Mouse (Mus musculus) forebrain, embryonic 11.5 days (tissue): Measurements from ENCODE around the gene Bckdk. TPM values are rescaled to one million over a fixed set of nuclear protein-coding genes. Genes with fewer than 3 reads are reported as not detected.
"Not testable (repeated sequence)": the region's sequence is repeated elsewhere in the genome, so short reads cannot be mapped to it uniquely, and the experiment has no call there.

Source experiments
- ATAC-seq: fragments of 200-750 bp; cut with Nextera tagmentation; replicated peaks from 2 replicates; pipeline ENCODE4 v1.8.0; 2017; ENCODE audit warnings: moderate TSS enrichment; ENCODE audit not compliant: low FRiP score
- DNase-seq: peaks from one replicate; pipeline ENCODE4 v3.0.0-alpha.2; 2017; ENCODE audit warnings: low spot score
- H3K27ac ChIP-seq: fragments of 300-500 bp; sonication (generic); 2 replicates; pipeline ENCODE4 v1.5.1; 2014; ENCODE audit warnings: low read depth, low read length
- H3K27me3 ChIP-seq: fragments of 300-500 bp; sonication (generic); 2 replicates; pipeline ENCODE4 v1.6.1; 2014; ENCODE audit warnings: mild to moderate bottlenecking, low read length, mixed read lengths; ENCODE audit not compliant: control insufficient read depth, insufficient read depth
- H3K36me3 ChIP-seq: fragments of 300-500 bp; sonication (generic); 2 replicates; pipeline ENCODE4 v1.6.1; 2014; ENCODE audit warnings: mild to moderate bottlenecking, low read length, moderate library complexity, mixed read lengths; ENCODE audit not compliant: control insufficient read depth, insufficient read depth
- H3K4me1 ChIP-seq: fragments of 300-500 bp; sonication (generic); replicated peaks from 2 replicates; pipeline ENCODE4 v1.6.1; 2014; ENCODE audit warnings: low read length, mixed read lengths; ENCODE audit not compliant: control insufficient read depth, insufficient read depth
- H3K4me2 ChIP-seq: fragments of 300-500 bp; sonication (generic); 2 replicates; pipeline ENCODE4 v1.6.1; 2014; ENCODE audit warnings: low read depth, mild to moderate bottlenecking, low read length, moderate library complexity, mixed read lengths; ENCODE audit not compliant: severe bottlenecking
- H3K4me3 ChIP-seq: fragments of 300-500 bp; sonication (generic); 2 replicates; pipeline ENCODE4 v1.5.1; 2014; ENCODE audit warnings: low read depth, low read length
- H3K9ac ChIP-seq: fragments of 300-500 bp; sonication (generic); 2 replicates; pipeline ENCODE4 v1.6.1; 2014; ENCODE audit warnings: low read length
- H3K9me3 ChIP-seq: fragments of 300-500 bp; sonication (generic); 2 replicates; pipeline ENCODE4 v1.6.1; 2016; ENCODE audit warnings: low read length, mixed read lengths; ENCODE audit not compliant: control insufficient read depth
- WGBS: fragments of 180-500 bp; shearing (Covaris S2); extraction: QIAGEN DNeasy Blood & Tissue Kit; methylation state at CpG from one replicate; pipeline ENCODE4 v1.1.7; 2014; 5-methylcytosine and 5-hydroxymethylcytosine counted together
- polyA plus RNA-seq: library from polyadenylated mRNA; unstranded; fragments of >200 nt; fragmentation: Nextera tagmentation; extraction: Ambion mirVana; gene quantifications from 2 replicates; pipeline ENCODE4 v1.2.1, GENCODE M21; 2014

Gene Bckdk
- polyA plus RNA-seq, 1 experiment from 2014 or later: 102 TPM

- Histone ChIP-seq H3K9me3 (no peaks in the 10 kb centered on the region), H3K4me3 (no peak overlapping the region), H3K4me1 (no peaks in the 10 kb centered on the region; the same call in 1 of the 2 replicates), H3K27ac (no peak overlapping the region), H3K36me3 (peaks cover 10% of the 10 kb centered on the region), H3K9ac (no peak overlapping the region), H3K4me2 (no peak overlapping the region), H3K27me3 (no peaks in the 10 kb centered on the region)
- DNase-seq (no peak), ATAC-seq (no peak)
- WGBS: 81% methylated on average over 3 of the region's 3 CpGs
Observed at GRCm38 (mm10) chr7:127887781-127888180, 16.1 kb upstream of the Bckdk start.

- Histone ChIP-seq H3K4me3 (no peak overlapping the region), H3K9ac (no peak overlapping the region), H3K4me2 (no peak overlapping the region), H3K4me1 (no peaks in the 10 kb centered on the region), H3K9me3 (no peaks in the 10 kb centered on the region), H3K27ac (no peak overlapping the region), H3K36me3 (peaks cover 2% of the 10 kb centered on the region), H3K27me3 (no peaks in the 10 kb centered on the region)
- ATAC-seq (no peak), DNase-seq (no peak)
- WGBS: 83% methylated on average over 3 of the region's 3 CpGs
Observed at GRCm38 (mm10) chr7:127888821-127889220, 15.1 kb upstream of the Bckdk start.

- WGBS: 38% methylated on average over 4 of the region's 4 CpGs
- no peak within 1 kb of the TSS for H3K4me2 ChIP-seq
- H3K27me3 ChIP-seq: no peaks in the 10 kb centered on the region
- no peak within 1 kb of the TSS for H3K4me3 ChIP-seq
- no peaks in the 10 kb centered on the region; the same call in none of the 2 replicates for H3K36me3 ChIP-seq
- ATAC-seq: no peak
- no peak for DNase-seq
- 0 out of 2 replicates have a peak, but pooled peaks cover 6% of the 10 kb centered on the region for H3K4me1 ChIP-seq
- no peak within 1 kb of the TSS for H3K9ac ChIP-seq
- H3K27ac ChIP-seq: no peak within 1 kb of the TSS
- no peaks in the 10 kb centered on the region for H3K9me3 ChIP-seq
Observed at GRCm38 (mm10) chr7:127890798-127891197, 13.1 kb upstream of the Bckdk start, which contains the start of gene Prss53. Gene Prss53, minus strand, starts transcription at chr7:127890970.

- Histone ChIP-seq H3K27me3 (no peaks in the 10 kb centered on the region), H3K36me3 (no peaks in the 10 kb centered on the region; the same call in 1 of the 2 replicates), H3K9me3 (no peaks in the 10 kb centered on the region), H3K4me3 (peak overlapping the region; percentile 48; the same call in 1 of the 2 replicates), H3K27ac (no peak overlapping the region), H3K4me1 (0 out of 2 replicates have a peak, but pooled peaks cover 6% of the 10 kb centered on the region), H3K9ac (no peak overlapping the region; the same call in 1 of the 2 replicates), H3K4me2 (peak overlapping the region; percentile 83; the same call in 1 of the 2 replicates)
- WGBS: 82% methylated on average over 5 of the region's 5 CpGs
- DNase-seq (no peak), ATAC-seq (no peak)
Observed at GRCm38 (mm10) chr7:127894480-127894879, 9.4 kb upstream of the Bckdk start.

GRCm38 (mm10) chr7:127895442-127895841 is 8.4 kb upstream of the Bckdk start, which contains the start of the genes Gm21974 and Vkorc1:
Gene Gm21974, minus strand, starts transcription at chr7:127895454.
Gene Vkorc1, minus strand, starts transcription at chr7:127895617.
- Histone ChIP-seq H3K9me3 (no peaks in the 10 kb centered on the region), H3K9ac (peak within 1 kb of the TSS; percentile 63), H3K4me3 (peak within 1 kb of the TSS; percentile 48), H3K4me2 (peak within 1 kb of the TSS; percentile 83), H3K36me3 (no peaks in the 10 kb centered on the region), H3K27ac (peak within 1 kb of the TSS; percentile 41; the same call in 1 of the 2 replicates), H3K27me3 (no peaks in the 10 kb centered on the region), H3K4me1 (0 out of 2 replicates have a peak, but pooled peaks cover 6% of the 10 kb centered on the region)
- ATAC-seq: peak; percentile 97
- DNase-seq: peak; percentile 94
- under 1% methylated on average over 26 of the region's 26 CpGs for WGBS

- WGBS: 66% methylated on average over 7 of the region's 7 CpGs
- peak overlapping the region; percentile 24; the same call in 1 of the 2 replicates for H3K4me2 ChIP-seq
- H3K27me3 ChIP-seq, DNase-seq, H3K27ac ChIP-seq, H3K4me1 ChIP-seq, H3K36me3 ChIP-seq, H3K9me3 ChIP-seq, H3K4me3 ChIP-seq, ATAC-seq, H3K9ac ChIP-seq: not testable (repeated sequence)
Observed at GRCm38 (mm10) chr7:127895891-127896290, 8.0 kb upstream of the Bckdk start.

- ATAC-seq: no peak
Observed at GRCm38 (mm10) chr7:127896384-127896783, 7.5 kb upstream of the Bckdk start.

GRCm38 (mm10) chr7:127897542-127897941 is 6.3 kb upstream of the Bckdk start:
- Histone ChIP-seq H3K27ac (no peak overlapping the region), H3K4me2 (no peak overlapping the region), H3K27me3 (no peaks in the 10 kb centered on the region), H3K9me3 (no peaks in the 10 kb centered on the region), H3K4me3 (no peak overlapping the region), H3K4me1 (0 out of 2 replicates have a peak, but pooled peaks cover 6% of the 10 kb centered on the region), H3K36me3 (no peaks in the 10 kb centered on the region), H3K9ac (no peak overlapping the region)
- ATAC-seq (no peak), DNase-seq (no peak)
- 88% methylated on average over 7 of the region's 7 CpGs for WGBS

More at GRCm38 (mm10) chr7:127896384-127896783, 7.5 kb upstream of the Bckdk start:
- DNase-seq: peak; percentile 74
- Histone ChIP-seq H3K4me2 (no peak overlapping the region), H3K9me3 (no peaks in the 10 kb centered on the region), H3K4me3 (no peak overlapping the region), H3K36me3 (no peaks in the 10 kb centered on the region), H3K27me3 (no peaks in the 10 kb centered on the region), H3K9ac (no peak overlapping the region), H3K4me1 (0 out of 2 replicates have a peak, but pooled peaks cover 6% of the 10 kb centered on the region), H3K27ac (no peak overlapping the region)
- WGBS: 60% methylated on average over 13 of the region's 13 CpGs
